Mouse (Mus musculus): ENCODE measurements around the gene Mvb12b. TPM values are rescaled to one million over a fixed set of nuclear protein-coding genes. Genes with fewer than 3 reads are reported as not detected.
A peak's percentile ranks its signal among the peaks of the same experiment; 100 is the strongest.

Mvb12b gene
- total RNA-seq, 1 experiment: 5.0 TPM

DNA sequence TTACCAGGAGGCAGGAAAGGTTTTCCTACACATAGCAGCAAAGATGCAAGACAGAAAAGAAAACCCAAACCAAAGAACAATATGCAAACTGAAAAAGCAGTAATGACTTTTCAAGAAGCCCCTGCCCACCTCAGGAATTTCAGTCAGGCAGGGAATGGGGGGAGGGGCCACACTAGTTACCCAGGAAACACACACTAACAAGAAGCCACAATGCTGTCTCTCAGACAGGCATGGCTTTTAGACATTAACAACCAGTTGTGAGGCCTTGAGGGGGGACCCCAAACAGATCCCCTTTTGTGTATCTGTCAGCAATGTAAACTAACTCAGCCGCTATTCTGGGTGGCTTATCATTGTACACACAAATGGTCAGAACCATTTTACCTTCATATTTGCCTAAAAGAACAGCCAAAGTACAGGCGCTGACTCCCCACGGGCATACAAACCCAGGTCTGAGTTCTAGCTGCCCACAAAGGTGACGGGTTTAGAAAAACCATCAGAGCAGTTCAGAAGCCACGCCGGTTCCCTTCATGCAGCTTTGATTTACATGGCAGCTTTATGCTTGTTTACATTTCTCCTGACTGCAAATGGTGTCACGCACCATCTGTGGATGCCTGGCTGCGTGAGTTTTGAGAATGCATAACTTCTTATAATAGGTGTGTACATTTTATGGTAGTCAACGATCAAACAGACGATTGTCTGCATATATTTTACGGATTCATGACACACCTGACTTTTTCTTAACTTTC is 105.9 kb downstream of the Mvb12b start:
- peaks cover 0 to 5% of the 10 kb centered on the region in 2 experiments; a peak in 1 of 4 replicates for H3K4me1 ChIP-seq (ENCODE audit: control insufficient read depth in 2 of 2, insufficient read depth in 2 of 2, low read length in 2 of 2, poor library complexity in 1 of 2)
- no peak for TF ChIP-seq ZNF384 (IDR thresholded peaks at IDR 0.05; ENCODE audit: low read depth, low read length)
- TF ChIP-seq ZC3H11A (IDR thresholded peaks at IDR 0.05; ENCODE audit: borderline replicate concordance, low read depth, low read length): no peak
- TF ChIP-seq MAFK (IDR thresholded peaks at IDR 0.05; ENCODE audit: insufficient read depth, low read depth, low read length): no peak
- TF ChIP-seq HCFC1 (IDR thresholded peaks at IDR 0.05; ENCODE audit: borderline replicate concordance, insufficient read depth, low read length): no peak
- no peak for TF ChIP-seq CHD2 (IDR thresholded peaks at IDR 0.05; ENCODE audit: low read depth, low read length)
- in situ Hi-C loops (cut with MboI; ENCODE audit: low sequenced_read_pairs in 2 of 2, unreplicated experiment in 2 of 2): no loop called here
- DNase-seq (ENCODE audit: low read depth, low spot score): peak; percentile 19
- no peak overlapping the region for H3K27ac ChIP-seq (ENCODE audit: insufficient read depth, low read depth, low read length, poor library complexity, severe bottlenecking)
- no peaks in the 10 kb centered on the region for H3K9me3 ChIP-seq (ENCODE audit: control insufficient read depth, insufficient read depth, low read depth, low read length)
- H3K4me3 ChIP-seq (ENCODE audit: insufficient read depth in 1 of 2, low read depth in 1 of 2, low read length in 2 of 2, poor library complexity in 1 of 2, severe bottlenecking in 1 of 2): no peak overlapping the region
- H3K36me3 ChIP-seq (ENCODE audit: control insufficient read depth, insufficient read depth, low read length, poor library complexity, severe bottlenecking): no peaks in the 10 kb centered on the region
- no peak overlapping the region for H3K9ac ChIP-seq (ENCODE audit: insufficient read depth, low read depth, low read length, poor library complexity, severe bottlenecking)

DNA sequence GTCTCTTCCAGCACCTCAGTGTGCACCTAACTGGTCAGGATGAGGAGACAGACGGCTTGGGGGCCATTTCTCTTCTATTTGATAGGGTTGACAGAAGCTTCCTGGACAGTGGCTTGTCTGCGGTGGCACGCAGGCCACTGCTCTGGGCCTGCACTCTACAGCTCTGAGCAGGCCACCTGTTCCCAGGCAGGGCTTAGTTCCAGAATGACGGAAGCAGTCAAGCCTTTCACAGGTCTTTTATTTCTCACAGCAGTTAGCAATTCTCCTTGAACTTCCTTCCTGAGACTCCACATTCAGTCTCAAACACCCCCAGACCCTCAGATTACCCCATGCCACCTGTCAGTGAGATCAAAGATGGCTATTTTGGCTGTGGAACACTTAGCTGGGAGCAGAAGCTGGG is 109.3 kb downstream of the Mvb12b start:
- TF ChIP-seq CHD2 (IDR thresholded peaks at IDR 0.05; ENCODE audit: low read depth, low read length): no peak
- TF ChIP-seq HCFC1 (IDR thresholded peaks at IDR 0.05; ENCODE audit: borderline replicate concordance, insufficient read depth, low read length): no peak
- no peak for TF ChIP-seq ZC3H11A (IDR thresholded peaks at IDR 0.05; ENCODE audit: borderline replicate concordance, low read depth, low read length)
- no peak for TF ChIP-seq ZNF384 (IDR thresholded peaks at IDR 0.05; ENCODE audit: low read depth, low read length)
- TF ChIP-seq MAFK (IDR thresholded peaks at IDR 0.05; ENCODE audit: insufficient read depth, low read depth, low read length): no peak
- no peak for DNase-seq (ENCODE audit: low read depth, low spot score)
- Histone ChIP-seq H3K4me3 (ENCODE audit: insufficient read depth in 1 of 2, low read depth in 1 of 2, low read length in 2 of 2, poor library complexity in 1 of 2, severe bottlenecking in 1 of 2) (no peak overlapping the region), H3K9me3 (ENCODE audit: control insufficient read depth, insufficient read depth, low read depth, low read length) (no peaks in the 10 kb centered on the region), H3K4me1 (ENCODE audit: control insufficient read depth in 2 of 2, insufficient read depth in 2 of 2, low read length in 2 of 2, poor library complexity in 1 of 2) (peaks cover 0 to 5% of the 10 kb centered on the region in 2 experiments; a peak in 1 of 4 replicates), H3K36me3 (ENCODE audit: control insufficient read depth, insufficient read depth, low read length, poor library complexity, severe bottlenecking) (no peaks in the 10 kb centered on the region), H3K27ac (ENCODE audit: insufficient read depth, low read depth, low read length, poor library complexity, severe bottlenecking) (no peak overlapping the region), H3K9ac (ENCODE audit: insufficient read depth, low read depth, low read length, poor library complexity, severe bottlenecking) (no peak overlapping the region)
- in situ Hi-C loops (cut with MboI; ENCODE audit: low sequenced_read_pairs in 2 of 2, unreplicated experiment in 2 of 2): no loop called here

GRCm38 (mm10) chr2:33777051-33777450 is 110.7 kb downstream of the Mvb12b start:
- no peak overlapping the region for H3K27ac ChIP-seq (ENCODE audit: insufficient read depth, low read depth, low read length, poor library complexity, severe bottlenecking)
- no peaks in the 10 kb centered on the region for H3K9me3 ChIP-seq (ENCODE audit: control insufficient read depth, insufficient read depth, low read depth, low read length)
- TF ChIP-seq ZC3H11A (IDR thresholded peaks at IDR 0.05; ENCODE audit: borderline replicate concordance, low read depth, low read length): no peak
- no peak for TF ChIP-seq ZNF384 (IDR thresholded peaks at IDR 0.05; ENCODE audit: low read depth, low read length)
- TF ChIP-seq MAFK (IDR thresholded peaks at IDR 0.05; ENCODE audit: insufficient read depth, low read depth, low read length): no peak
- no peak for TF ChIP-seq HCFC1 (IDR thresholded peaks at IDR 0.05; ENCODE audit: borderline replicate concordance, insufficient read depth, low read length)
- no peak for TF ChIP-seq CHD2 (IDR thresholded peaks at IDR 0.05; ENCODE audit: low read depth, low read length)
- H3K4me3 ChIP-seq (ENCODE audit: insufficient read depth in 1 of 2, low read depth in 1 of 2, low read length in 2 of 2, poor library complexity in 1 of 2, severe bottlenecking in 1 of 2): no peak overlapping the region
- H3K9ac ChIP-seq (ENCODE audit: insufficient read depth, low read depth, low read length, poor library complexity, severe bottlenecking): no peak overlapping the region
- no peak for DNase-seq (ENCODE audit: low read depth, low spot score)
- in situ Hi-C loops (cut with MboI; ENCODE audit: low sequenced_read_pairs in 2 of 2, unreplicated experiment in 2 of 2): no loop called here
- H3K4me1 ChIP-seq (ENCODE audit: control insufficient read depth in 2 of 2, insufficient read depth in 2 of 2, low read length in 2 of 2, poor library complexity in 1 of 2): peaks cover 0 to 5% of the 10 kb centered on the region in 2 experiments; a peak in 1 of 4 replicates
- H3K36me3 ChIP-seq (ENCODE audit: control insufficient read depth, insufficient read depth, low read length, poor library complexity, severe bottlenecking): no peaks in the 10 kb centered on the region

DNA sequence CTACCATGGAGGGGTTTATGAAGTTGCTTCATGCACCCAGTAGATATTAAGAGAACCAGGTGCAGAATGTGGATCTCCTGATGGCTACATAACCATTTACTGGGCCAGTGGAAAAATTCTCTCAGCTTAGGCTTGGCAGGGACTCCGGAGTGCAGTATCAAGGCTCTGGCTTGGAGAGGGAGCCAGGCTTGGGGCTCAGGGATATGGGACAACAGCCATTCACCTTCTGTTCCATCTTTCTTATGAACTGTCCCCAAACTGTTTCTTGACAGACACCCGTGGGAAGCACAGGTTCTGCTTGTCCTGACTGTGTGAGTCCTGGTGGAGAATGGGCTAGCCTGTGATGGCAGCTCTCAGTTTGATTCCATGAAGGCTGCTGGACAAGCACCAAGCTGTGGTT is 112.9 kb downstream of the Mvb12b start:
- Histone ChIP-seq H3K9me3 (ENCODE audit: control insufficient read depth, insufficient read depth, low read depth, low read length) (no peaks in the 10 kb centered on the region), H3K36me3 (ENCODE audit: control insufficient read depth, insufficient read depth, low read length, poor library complexity, severe bottlenecking) (no peaks in the 10 kb centered on the region), H3K9ac (ENCODE audit: insufficient read depth, low read depth, low read length, poor library complexity, severe bottlenecking) (no peak overlapping the region), H3K4me3 (ENCODE audit: insufficient read depth in 1 of 2, low read depth in 1 of 2, low read length in 2 of 2, poor library complexity in 1 of 2, severe bottlenecking in 1 of 2) (no peak overlapping the region), H3K27ac (ENCODE audit: insufficient read depth, low read depth, low read length, poor library complexity, severe bottlenecking) (no peak overlapping the region), H3K4me1 (ENCODE audit: control insufficient read depth in 2 of 2, insufficient read depth in 2 of 2, low read length in 2 of 2, poor library complexity in 1 of 2) (no peaks in the 10 kb centered on the region)
- TF ChIP-seq ZNF384 (IDR thresholded peaks at IDR 0.05; ENCODE audit: low read depth, low read length) (no peak), CHD2 (IDR thresholded peaks at IDR 0.05; ENCODE audit: low read depth, low read length) (no peak), ZC3H11A (IDR thresholded peaks at IDR 0.05; ENCODE audit: borderline replicate concordance, low read depth, low read length) (no peak), HCFC1 (IDR thresholded peaks at IDR 0.05; ENCODE audit: borderline replicate concordance, insufficient read depth, low read length) (no peak), MAFK (IDR thresholded peaks at IDR 0.05; ENCODE audit: insufficient read depth, low read depth, low read length) (no peak)
- in situ Hi-C loops (cut with MboI; ENCODE audit: low sequenced_read_pairs in 2 of 2, unreplicated experiment in 2 of 2): no loop called here
- DNase-seq (ENCODE audit: low read depth, low spot score): no peak
